Mouse (Mus musculus) thymus, adult 2 months (tissue): ENCODE data around the gene Galntl5.

Experiments used
- CTCF ChIP-seq: fragments of 200-500 bp; IDR thresholded peaks from 2 replicates; pipeline ENCODE4 v1.5.1; 2012; ENCODE audit warnings: mild to moderate bottlenecking, control low read depth, low read length, moderate library complexity, borderline replicate concordance; ENCODE audit not compliant: control insufficient read depth, poor library complexity, insufficient read depth; ENCODE audit errors: extremely low read depth
- POLR2A ChIP-seq: fragments of 200-500 bp; IDR thresholded peaks from 2 replicates; pipeline ENCODE4 v1.6.1; 2012; ENCODE audit warnings: mild to moderate bottlenecking, low read length, control low read depth, moderate library complexity; ENCODE audit not compliant: control insufficient read depth, poor library complexity, insufficient read depth; ENCODE audit errors: extremely low read depth

GRCm38 (mm10) chr5:25181004-25181531 lies at the start of gene Galntl5:
- TF ChIP-seq CTCF (no peak), POLR2A (no peak)
